Mouse (Mus musculus) cerebellum, postnatal 36 days (tissue): ENCODE data around the gene Dedd.
"Not testable (repeated sequence)": the region's sequence is repeated elsewhere in the genome, so short reads cannot be mapped to it uniquely, and the experiment has no call there.

Experiments used
- DNase-seq, 2 experiments: peaks; one replicate each; pipeline ENCODE4 v3.0.0; 2021 to 2022; ENCODE audit warnings: mixed read lengths in 2 of 2

Dedd gene

GRCm38 (mm10) chr1:171328839-171329432, at the start of gene Dedd:
TSS of gene Dedd (plus strand) at chr1:171329145.
- peak; percentile 88 to 90 for DNase-seq

DNA sequence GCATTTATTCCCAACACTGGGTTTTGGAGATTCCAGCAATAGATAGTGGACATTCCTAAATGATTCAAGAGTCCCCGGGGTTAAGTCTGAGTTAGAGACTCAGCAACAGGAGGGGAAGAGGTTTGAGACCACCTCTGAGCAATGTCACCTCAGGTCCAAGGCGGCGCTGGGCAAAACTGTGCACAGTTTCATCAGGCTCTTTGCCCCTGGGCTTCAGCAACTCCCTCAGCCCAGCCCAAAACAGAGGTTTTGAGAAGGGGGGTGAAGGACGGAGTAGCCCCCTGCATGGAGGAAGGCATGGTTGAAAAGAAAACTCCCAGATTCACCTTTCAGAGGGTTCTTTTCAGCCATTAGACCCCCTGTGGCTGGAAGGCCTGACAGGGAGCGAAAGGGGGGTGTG, 49.2 kb upstream of the Dedd start:
- DNase-seq = no peak

GRCm38 (mm10) chr1:171280250-171280915, 48.6 kb upstream of the Dedd start:
- DNase-seq = no peak

- DNase-seq = peak; percentile 90 to 92
These were observed 47.9 kb upstream of the Dedd start, which contains the start of gene Ppox for GRCm38 (mm10) chr1:171280916-171281527. TSS of gene Ppox (minus strand) at chr1:171281186.

GRCm38 (mm10) chr1:171281528-171281923, 47.4 kb upstream of the Dedd start:
- peak; percentile 77 to 80 for DNase-seq

GRCm38 (mm10) chr1:171282086-171282805, 46.7 kb upstream of the Dedd start:
- DNase-seq = no peak

DNA sequence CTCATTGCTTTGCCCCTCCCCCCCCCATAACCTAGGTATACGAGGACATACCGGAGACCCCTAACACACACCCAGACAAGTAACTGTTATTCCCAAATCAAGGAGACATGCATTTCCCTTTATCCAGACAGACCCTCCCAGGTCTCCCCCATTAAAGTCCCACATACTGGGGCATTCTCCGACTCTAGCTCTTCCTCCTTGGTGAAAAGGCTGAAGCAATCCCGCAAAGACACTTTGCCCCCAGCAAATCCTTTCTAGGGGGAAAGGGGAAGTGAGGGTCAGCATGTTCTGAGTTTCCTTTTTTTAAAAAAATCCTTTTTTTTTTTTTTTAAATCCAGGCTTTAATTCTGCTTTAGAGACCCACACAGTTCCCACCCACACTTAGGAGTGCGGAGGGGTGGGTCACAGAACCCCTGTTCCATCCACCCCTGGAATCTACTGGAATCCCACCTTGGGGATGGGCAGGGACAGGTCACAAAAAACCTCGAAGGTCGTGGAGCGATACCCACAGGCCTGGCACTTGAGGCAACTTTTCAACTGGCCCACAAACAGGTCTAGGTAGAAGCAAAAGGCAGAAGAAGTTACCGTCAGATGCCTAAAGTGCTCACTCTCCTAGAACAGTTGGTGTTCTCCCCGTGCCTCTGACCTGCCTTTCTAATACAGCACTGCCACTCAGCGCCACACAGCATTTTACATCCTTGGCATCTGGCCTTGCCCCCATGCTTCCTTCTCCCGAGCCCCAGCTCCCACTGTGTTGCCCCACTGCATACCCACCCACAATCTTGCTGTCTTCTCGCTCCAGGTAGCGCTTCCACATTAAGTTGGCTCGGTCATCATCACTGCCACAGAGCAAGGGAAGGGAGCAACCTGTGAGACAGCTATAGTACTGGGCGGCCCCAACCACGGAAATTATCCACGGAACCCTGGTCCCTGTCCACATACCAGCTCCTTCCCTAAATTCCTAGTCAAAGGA, 45.5 kb upstream of the Dedd start:
- peak in 1 of 2 experiments; percentile 2 for DNase-seq

GRCm38 (mm10) chr1:171284491-171284890, 44.5 kb upstream of the Dedd start:
- no peak for DNase-seq

DNA sequence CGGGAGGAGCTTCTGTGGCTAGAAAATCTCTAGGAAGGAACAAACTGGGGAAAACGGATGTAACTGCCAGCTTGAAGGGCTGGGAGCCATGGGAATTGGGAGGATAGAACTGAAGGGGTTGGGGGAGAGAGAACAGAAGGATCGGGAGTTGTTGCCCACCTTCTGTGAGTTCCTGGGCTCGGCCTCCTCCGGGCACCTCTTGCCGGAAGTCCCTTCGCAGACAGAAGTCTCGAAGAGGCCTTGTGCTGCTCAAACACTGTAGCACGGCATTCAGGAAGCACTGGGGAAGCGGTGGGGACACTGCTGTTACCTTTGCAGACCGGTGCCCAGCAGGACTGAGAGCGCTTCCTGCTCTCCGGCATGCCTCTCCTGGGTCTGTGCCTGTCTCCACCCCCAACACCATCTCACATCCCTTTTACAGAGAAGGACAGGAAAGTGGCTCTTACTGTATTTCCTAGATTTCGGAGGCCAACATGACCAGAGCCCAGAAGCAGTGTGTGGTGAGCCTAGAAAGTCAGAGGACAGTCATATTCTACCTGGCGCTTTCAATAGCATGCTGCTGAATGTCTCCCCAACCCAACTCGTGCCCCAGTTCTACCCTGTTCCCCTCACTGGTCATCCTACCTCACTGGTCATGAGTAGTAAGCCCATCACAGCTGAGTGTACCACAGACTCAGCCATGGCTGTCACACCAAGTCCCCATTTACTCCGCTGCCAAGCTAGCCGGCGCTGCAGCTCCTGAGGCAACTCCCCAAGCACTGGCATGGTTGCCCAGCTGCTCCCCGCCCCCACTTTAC, 43.7 kb upstream of the Dedd start:
- DNase-seq = peak in 1 of 2 experiments; percentile 1

DNA sequence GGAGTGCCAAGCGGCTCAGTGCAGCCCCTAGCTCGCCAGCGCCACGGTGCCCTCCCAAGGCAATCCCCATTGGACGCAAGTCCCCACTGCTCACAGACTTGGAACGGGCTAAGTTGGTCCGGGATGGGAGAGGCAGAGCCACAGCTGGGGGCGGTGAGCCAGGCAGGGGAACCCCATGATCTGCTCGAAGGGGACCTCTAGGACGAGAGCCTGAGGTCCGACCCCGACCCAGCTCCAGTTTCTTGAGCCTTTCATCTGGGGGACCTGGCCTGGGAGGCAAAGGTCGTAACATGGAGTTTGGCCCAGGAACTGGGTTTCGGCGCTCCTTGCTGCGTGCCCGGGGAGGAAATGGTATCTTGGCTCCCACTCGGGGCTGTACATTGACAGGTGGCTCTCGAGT, 42.4 kb upstream of the Dedd start:
- peak in 1 of 2 experiments; percentile 9 for DNase-seq

DNA sequence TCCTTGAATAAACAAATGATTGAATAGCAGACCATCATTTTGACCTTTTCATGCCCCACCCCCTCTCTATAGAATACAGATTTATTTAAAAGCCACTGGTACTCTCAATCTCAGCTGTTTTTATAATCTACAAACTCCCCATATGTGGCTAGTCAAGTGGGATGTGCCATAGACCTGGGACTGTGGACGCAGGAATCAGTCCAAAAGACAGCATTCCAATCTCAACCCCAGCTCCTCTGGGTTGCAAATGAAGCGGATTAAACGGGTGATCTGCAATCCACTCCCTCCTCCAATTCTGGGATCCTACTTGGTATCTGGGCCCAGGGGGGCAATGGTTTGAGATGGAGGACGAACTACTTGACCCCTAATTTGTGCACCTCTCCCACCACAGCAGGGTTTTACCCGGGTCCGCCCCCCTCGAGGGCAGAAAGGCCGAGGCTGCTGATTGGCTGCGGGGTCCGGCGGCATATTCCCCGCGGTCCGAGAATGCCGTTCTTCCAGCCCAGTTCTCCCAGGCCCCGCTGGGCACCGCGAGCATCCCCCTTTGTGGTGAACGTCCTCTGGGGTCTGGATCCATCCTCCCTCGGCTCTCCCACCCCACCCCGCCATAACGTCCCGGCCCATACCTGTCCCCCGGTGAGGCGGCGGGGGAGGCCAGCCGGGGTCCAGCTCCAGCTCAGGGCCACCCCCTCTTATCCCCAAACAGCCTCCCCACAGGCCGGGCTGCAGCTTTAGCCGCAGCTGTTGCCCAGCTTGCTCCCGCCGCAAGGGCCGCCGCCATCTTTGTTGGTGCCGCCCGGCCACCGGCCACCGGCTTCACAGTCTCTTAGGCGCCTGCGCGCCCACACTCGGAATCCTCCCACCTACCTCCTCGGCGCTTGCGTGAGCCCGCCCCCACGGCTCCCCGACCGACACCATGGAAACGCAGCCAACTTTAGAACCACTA, 41.5 kb upstream of the Dedd start, which contains the start of gene Usp21:
Gene Usp21 (minus strand): TSS at position 856 of the 946 bp plus-strand sequence.
- DNase-seq = peak; percentile 92 to 95

DNA sequence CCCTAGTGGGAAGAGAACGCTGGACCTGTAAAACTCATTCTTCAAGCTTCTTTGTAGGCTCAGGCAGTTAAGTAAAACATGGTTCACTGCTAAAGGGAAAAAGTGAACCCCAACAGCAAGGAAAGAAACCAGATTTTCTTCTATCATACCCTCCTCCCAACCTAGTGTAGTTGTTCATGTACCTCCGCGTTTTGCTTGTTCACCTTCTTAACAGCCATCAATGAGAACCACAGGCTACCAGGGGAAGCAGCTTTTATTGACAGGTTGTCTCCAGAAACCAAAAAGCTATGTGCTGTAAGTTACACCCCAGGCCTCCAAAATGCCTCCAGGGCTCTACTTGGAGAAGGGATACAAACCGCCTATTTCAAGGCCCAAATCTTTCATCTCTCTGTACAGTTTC, 40.6 kb upstream of the Dedd start:
- DNase-seq = peak in 1 of 2 experiments; percentile 3

- DNase-seq = no peak
These were observed 35.6 kb upstream of the Dedd start for GRCm38 (mm10) chr1:171293351-171293750.

DNA sequence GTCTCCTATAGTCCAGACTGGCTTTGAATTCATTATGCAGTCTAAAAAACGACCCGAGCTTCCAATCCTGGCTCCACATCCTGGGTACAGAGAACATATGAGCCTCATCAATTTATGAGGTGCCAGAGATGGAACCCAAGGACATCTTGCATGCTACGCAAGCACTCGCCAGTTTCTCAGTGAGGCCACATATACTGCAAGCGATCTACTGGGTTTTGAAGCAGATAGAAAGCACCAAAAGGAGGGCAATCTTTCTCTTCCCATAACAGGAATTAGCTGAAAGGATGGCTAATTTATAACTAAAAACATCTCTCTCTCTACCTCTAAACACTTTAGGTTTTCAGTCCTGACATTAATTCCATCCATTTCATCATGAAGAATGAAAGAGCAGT, 35.0 kb upstream of the Dedd start:
- DNase-seq = no peak

- DNase-seq = peak; percentile 78 to 88
These were observed 34.5 kb upstream of the Dedd start, which contains the start of gene Ufc1 for GRCm38 (mm10) chr1:171294298-171295062. TSS of gene Ufc1 (minus strand) at chr1:171295024.

DNA sequence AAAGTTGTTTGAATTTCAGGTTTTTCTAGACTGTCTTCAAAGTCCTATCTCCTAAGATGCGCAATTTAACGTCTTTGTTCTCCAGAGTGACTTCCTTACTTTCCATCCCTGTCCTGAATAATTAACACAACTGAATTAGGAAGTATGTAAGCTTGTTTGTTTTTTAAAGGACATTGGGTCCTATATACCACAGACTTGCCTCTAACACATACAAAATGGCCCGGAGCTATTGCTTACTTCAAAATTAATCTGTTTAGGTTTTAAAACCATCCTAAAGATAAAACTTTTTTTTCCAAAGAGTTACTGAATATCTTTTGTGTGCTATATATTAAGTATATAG, 33.9 kb upstream of the Dedd start:
- no peak for DNase-seq

DNA sequence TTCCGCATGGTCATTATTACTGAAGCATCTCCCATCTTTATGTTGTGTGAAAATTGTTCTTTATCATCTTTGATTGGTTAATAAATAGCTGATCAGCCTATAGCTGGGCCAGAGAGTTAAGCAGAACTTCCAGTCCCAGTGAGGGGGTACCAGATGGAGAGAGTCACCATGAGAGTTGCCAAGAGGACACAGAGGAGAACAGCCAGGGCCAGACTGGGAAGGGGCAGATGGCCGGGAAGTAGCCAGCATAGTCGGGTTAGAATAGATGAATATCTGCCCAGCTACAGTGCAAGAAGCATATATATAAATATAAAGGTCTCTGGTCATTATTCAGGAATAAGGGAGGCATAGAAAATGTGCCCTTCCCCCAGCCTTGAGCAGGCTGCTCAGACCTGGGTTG, 30.7 kb upstream of the Dedd start:
- DNase-seq = peak in 1 of 2 experiments; percentile 35

- DNase-seq = not testable (repeated sequence)
These were observed 22.8 kb upstream of the Dedd start for GRCm38 (mm10) chr1:171306157-171306556.

DNA sequence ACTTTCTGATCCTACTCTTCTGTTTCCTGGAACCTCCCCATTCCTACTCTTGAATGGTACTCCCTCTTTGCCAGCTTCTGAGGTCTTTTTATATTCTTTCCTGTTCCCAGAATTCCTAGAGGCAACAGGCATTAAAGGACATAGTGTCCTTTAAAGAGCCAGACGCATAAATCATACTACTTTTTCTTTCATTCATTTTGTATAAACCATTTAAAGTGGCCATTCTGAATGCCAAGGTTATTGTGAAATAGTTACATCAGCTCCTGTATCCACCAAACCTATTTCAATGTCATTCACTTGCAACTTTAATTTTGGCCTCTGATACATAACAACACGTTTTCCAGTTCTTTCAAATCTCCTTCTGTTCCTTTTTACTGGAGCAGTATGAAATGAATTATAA, 19.6 kb upstream of the Dedd start:
- no peak for DNase-seq
